Mouse (Mus musculus) gastrocnemius, postnatal 14 days (tissue): ENCODE data around the gene Bmp2k. TPM values are rescaled to one million over a fixed set of nuclear protein-coding genes. Genes with fewer than 3 reads are reported as not detected.

Experiments
- DNase-seq: peaks from one replicate; pipeline ENCODE4 v3.0.0; 2021; ENCODE audit warnings: mixed read lengths
- intact Hi-C: fragments of 180-260 bp; cut with DNase I; formaldehyde crosslinking; loops from one replicate; pipeline ENCODE4 v1.15.1; 2025; ENCODE audit warnings: low total_unique reads
- total RNA-seq, 2 experiments: library from RNA; stranded (reverse); gene quantifications; 2 replicates each; pipeline ENCODE4 v1.2.3; 2021

The Bmp2k gene
- total RNA-seq, 2 experiments from 2014 or later: 10.5 to 11.3 TPM

DNA sequence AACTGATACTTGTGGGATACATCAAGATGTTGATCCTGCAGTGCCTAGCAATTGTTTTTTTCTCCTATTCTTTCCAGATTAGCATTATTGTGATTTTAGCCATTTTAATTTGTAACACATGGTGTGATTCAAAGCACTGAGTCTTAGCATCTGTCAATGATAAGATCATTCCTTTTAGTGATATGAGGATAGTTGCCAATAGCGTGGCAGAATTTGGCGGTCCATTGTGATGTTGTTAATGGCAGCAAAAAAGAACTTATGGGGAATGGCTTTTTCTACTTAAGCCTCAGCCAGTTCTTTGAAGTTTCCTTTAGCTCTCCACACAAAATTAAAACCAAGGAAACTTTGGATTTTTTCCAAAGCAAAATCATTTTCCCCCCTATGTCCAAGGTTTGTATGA lies 132.1 kb downstream of the Bmp2k start:
- intact Hi-C loops: no loop called here
- DNase-seq: no peak

DNA sequence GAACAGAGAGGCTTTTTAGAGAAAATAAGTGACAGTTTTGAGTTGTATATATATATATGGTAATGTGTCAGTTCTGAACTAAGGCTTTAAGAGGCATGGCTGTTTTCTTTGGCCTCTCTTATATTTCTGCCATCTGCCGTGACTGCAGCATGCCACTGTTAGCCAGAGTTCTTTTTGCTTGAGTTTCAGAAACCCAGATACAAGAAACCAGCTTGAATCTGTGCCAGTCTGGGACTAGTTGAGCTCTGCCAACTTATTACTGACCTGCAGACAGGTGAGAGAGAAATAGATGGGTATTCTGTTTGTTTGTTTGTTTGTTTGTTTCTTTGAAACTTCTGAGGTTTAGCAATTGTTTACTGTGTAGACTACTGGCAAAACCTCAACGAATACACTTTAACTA lies 137.8 kb downstream of the Bmp2k start:
- intact Hi-C loops: no loop called here
- DNase-seq: no peak

Other genes with a start within 250 kb of the Bmp2k start
- 10 to 100 TPM; 16.6 to 22.5 TPM for gene Anxa3, start 204.3 kb upstream of the Bmp2k start, total RNA-seq
- 1 to 10 TPM; 2.8 TPM for gene Paqr3, start 113.9 kb downstream of the Bmp2k start, total RNA-seq